Mouse (Mus musculus): Measurements from ENCODE around the gene Tnfrsf8.
"Not testable (repeated sequence)": the region's sequence is repeated elsewhere in the genome, so short reads cannot be mapped to it uniquely, and the experiment has no call there.

The Tnfrsf8 gene

DNA sequence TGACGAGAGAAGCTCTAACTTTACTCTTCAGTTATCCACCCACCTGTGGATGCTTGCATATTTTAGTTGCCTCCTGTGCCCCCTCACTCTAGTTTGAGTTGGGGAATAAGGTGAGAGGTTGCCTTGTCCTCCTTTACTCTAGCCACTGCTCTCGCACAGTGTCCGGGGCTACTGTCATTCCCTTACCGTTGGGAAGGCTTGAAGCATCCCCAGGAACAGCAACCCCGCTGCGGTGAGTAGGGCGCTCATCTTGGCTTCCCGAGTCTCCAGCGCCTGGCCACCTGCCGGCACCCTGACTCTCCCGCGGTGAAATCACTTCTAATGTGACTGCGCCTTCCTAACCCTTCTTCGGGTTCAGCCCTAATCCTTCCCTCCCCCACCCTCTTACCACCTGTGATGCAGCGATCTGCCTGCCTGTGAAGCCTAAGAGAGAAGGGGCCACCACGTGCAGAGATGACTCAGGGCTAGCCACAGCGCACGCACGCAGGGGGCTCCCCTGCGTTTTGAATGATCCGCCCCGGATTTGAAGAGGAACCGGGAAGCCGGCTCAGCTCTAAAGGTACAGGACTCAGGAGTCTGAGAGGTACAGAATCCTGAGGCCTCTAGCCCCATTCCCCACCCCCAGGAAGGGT is at the start of gene Tnfrsf8:
Gene Tnfrsf8 (minus strand): TSS at position 329 of the 632 bp plus-strand sequence.
- no peak for DNase-seq (ENCODE audit: low spot score)

DNA sequence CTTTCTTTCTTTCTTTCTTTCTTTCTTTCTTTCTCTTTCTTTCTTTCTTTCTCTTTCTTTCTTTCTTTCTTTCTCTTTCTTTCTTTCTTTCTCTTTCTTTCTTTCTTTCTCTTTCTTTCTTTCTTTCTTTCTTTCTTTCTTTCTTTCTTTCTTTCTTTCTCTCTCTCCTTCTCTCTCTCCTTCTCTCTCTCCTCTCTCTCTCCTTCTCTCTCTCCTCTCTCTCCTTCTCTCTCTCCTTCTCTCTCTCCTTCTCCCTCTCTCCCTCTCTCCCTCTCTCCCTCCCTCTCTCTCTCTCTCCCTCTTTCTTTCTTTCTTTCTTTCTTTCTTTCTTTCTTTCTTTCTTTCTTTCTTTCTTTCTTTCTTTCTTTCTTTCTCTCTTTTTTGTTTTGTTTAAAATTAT is 46.7 kb upstream of the Tnfrsf8 start:
- DNase-seq (ENCODE audit: low spot score) = not testable (repeated sequence)

DNA sequence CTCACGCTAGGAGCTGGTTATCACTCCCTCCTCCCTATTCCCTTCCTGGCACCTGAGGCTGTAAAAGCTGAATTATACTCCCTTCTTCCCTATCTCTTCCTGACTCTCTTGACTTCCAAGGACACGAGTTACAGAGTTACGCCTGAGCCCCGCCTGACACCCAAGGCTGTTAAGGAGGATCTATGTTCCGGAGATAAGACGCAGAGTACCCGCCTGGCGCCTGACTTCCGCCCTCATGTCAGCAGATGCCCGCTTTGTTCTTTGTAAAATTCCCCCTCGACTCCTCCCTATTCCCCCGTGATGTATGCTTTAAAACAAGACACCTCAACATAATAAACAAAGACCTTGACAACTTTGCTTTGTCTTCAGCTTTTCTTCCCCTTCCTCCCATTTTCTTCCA is 46.1 kb upstream of the Tnfrsf8 start:
- no peak for DNase-seq (ENCODE audit: low spot score)

DNA sequence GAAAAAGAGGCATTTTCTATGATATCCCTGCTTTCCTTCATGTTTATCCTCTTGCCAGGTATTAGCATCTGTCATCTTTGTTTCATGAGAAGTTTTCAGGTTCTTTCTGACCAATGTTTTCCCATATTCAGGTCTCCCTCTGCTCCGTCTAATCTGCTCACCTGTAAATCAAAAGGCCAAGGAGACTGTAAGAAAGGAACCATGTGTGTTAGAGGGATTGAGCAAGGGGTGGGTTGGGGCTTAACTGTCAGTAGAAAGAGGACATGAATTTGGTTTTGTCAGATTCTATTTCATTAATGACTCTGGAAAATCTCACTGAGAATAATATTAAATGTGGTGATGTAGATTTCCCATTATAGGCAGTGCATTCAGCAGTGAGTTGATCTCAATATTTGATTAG is 45.6 kb upstream of the Tnfrsf8 start:
- DNase-seq (ENCODE audit: low spot score) = no peak

DNA sequence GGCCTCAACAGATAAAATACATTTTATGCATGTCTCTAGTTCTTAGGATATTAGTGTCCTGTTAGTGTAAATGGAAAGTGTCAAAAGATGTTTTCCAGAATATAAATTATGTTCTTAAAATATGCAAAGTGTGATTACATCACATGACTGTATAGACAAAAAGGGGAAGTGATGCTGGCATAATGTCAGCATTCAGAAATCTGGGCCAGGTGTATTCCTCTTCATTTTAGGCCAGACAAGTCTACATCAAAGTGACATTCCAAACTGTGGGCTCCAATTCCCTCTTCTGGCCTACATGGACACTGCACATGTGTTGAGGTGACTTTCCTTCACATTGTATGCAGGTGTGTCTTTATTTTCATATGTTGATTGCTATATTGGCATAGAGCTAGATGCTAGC is 41.3 kb upstream of the Tnfrsf8 start:
- no peak for DNase-seq (ENCODE audit: low spot score)

DNA sequence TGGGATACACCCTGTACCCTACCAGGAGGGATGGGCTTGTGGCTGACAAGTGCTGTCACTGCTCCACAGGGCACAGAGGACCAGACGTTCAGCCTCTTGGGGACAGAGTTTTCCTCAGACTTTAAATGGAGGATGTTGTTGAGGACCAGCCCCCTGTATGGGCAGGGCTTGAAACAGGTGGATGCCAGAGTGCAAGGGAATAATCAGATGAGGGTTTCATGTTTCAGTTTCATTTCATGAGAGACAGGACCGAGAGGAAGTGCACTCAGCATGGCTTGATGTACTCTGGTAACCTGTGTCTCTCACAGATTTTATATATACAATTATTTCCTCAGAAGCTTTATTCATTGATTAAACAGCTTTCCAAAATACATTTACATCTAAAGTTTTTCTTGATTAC is 38.9 kb upstream of the Tnfrsf8 start:
- no peak for DNase-seq (ENCODE audit: low spot score)

DNA sequence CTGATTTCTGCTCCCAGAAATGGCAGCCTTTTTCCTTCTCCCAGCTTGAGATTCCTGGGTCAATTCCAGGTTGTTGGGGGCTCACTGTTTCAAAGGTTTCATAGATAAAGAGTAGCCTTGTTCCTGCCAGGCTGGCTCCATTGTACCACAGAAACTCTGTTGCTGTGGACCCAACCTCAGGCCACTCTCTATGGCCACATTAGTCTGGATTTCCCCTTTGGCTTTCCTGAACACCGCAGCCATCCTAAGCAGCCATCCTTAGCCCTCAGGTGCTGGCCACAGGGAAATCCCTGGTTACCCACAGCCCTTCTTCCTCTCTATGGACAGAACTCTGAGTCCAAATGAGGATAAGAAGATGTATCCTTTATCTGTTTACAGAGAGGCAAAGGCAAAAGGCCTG is 30.0 kb upstream of the Tnfrsf8 start:
- DNase-seq (ENCODE audit: low spot score) = no peak

DNA sequence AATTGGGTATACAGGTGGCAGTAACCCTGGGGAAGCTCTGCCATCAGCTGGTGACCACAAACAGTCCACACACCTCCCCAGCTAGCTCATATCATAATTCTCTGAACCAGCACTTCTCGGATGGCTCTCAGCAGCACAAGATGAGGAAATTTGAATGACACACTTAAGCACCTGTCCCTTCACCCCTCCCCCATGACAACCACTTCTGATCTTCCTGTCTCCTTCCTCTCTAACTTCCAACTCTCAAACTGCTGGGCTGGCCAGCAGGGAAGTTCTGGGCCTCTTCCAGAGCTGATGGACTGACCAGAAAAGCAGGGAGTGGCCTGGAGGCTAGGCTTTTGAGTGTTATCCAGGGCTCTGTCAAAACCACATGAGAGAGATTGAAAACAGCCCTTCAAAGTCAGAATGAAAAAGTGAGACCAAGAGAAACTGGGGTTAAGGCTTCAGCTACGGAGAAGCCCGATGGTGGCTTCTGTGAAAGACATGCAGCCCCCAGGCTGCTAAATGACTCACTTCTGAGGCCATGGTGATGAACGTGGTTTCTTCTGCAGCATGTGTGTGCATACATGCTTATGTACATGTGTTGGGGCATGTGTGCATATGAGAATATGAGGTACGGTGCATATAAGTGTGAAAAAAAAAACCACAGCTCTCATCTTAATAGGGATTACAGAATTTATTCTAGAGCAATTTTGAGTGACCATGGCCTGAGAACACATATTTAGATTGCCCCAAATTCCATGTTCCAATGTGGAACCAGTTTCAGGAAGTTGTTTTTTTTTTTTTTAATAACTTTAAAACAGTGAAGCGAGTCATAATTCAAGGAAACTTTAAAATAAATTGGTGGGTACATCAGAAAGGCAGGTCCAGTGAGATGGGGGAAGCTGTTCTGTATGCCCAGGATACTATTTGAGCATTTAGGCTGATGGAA is 27.2 kb upstream of the Tnfrsf8 start:
- DNase-seq (ENCODE audit: low spot score) = no peak

DNA sequence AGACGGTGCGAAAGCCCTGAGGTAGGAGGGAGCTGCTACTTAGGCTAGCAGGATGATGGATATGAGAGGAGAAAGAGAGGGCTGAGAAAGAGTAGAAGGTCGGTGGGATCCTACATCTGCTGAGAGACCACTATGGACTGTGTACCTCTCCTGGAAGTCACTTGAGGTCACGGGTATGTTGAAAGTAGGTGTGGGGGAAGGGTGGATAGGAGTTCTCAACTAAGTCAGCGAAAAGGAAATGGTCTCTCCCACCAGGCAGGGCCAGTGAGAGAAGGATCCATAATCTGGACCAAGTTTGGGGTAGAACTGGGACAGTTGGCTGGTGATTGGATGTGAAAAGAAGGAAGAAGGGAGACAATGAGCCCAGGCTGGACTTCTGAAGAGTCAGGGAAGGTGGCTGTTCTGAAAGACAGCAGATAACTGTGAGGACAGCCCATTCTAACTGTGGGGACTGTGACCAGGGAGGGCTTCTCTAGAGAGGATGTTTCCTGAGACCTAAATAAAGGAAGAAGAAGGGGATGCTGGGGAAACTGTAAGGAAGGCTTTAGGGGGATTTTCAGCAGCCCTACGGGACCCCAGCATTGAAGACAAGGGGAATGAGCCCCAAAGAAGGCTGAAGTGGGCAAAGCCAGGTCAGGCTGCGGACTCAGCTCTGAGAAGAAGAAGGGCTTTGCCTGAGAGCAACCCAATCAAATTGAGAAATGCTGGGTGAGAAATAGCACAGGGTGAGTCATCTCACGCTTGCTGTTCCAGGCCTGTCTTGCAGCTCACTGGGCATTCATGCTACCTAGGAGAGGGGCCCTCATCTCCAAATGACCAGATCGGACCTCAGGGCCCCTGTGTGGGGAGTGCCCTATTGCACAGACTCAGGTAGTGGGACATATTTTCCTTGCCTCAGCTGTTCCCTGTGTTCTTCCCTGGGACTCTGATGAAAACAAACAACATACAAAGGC is 23.2 kb upstream of the Tnfrsf8 start:
- no peak for DNase-seq (ENCODE audit: low spot score)

DNA sequence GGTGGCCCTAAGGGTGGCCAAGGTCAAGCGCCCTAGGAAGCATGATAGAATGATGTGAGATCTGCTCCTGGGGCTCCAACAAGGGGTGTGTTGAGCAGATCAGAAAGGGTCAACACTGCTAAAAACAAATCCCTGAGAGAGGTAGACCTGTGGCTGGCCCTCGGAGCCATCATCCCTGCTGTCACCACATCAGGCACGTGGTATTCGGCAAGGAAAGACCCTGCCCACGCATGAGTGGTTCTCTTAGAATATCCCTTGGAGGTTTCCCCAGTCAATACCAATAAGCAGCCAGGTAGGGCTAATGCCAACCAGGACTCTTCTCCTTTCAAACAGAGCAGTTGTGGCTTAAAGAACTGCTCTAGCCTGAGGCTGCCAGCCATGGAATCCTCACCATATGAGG is 21.6 kb upstream of the Tnfrsf8 start:
- DNase-seq (ENCODE audit: low spot score) = no peak

DNA sequence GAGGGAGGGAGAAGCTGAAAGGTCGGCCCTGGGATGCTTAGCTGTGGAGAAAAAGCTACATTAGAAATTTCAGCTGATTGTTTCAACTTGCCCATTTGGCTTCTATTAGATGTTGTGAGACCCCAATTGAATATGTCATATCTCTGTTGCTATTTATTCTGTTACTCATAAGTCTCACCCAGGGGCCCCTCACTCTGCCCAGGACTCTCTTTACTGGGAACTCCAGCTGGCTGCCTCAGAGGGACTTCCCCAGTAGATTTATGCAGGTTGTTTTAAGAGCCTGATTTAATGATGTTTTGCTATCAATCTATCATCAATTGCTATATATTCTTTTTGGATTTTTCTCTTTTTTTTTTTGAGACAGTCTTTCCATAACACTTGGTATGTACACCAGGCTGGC is 21.1 kb upstream of the Tnfrsf8 start:
- DNase-seq (ENCODE audit: low spot score) = no peak

DNA sequence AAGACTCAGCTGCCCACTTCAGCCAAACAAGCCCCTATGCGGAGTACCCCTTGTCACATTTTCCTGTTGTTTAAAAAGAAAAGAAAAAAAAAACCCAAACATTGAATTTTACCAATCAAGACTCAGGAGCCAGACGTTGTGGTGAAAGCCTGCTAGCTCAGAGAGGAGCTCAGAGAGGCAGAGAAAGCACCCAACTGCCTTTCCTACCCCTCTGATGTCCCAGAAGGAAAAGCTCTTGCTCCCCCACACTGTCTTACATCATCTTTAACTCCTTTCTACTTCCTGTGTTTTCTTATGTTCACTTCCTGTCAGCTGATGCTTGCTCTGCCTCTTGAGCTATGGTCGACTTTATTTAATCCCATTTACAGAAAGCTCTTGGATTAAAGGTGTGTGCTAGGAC is 8.7 kb upstream of the Tnfrsf8 start:
- no peak for DNase-seq (ENCODE audit: low spot score)

DNA sequence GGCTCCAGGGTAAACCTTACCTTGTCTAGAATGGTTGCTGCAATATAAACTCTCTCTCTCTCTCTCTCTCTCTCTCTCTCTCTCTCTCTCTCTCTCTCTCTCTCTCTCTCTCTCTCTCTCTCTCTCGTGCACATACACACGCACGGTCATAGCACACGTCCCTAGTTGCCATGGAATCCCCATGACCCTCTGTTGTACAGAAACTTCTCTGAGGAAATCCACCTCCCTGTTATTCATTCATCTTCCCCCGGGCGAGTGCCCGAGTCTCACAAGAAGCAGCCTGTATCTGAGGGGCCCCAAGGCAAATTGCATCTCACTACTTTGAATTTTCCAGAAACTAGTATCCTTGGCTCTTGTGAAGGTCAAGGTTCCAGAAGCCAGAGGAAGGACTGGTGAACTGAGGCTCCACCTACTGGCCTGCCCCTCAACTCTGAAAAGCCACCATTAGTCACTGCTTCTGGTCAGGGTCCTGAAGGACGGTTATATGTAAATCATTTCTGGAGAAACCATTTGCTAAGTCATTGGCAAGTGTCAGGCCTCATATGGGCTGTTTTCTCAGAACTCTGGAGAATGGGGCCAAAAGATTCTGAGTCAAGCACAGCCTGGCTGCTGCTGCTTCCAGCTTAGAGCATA is 8.1 kb upstream of the Tnfrsf8 start:
- DNase-seq (ENCODE audit: low spot score) = no peak

DNA sequence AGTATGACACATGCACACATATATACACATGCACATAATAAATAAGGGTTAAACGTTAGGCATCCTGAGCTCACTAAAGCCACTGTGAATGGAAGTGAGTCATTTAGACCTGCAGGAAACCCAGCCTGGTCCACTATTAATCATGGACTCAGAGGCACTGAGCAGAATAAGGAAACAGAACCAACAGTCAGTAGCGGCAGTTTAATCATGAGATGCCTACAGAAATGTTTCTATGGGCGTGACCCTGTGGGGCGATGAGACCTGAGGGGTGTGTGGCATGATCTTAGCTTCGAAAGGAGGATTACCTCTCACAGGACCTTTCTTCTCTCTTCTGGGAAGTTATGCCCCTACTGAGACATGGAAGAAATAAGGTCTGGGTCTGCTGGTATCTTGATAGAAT is 7.2 kb upstream of the Tnfrsf8 start:
- no peak for DNase-seq (ENCODE audit: low spot score)

DNA sequence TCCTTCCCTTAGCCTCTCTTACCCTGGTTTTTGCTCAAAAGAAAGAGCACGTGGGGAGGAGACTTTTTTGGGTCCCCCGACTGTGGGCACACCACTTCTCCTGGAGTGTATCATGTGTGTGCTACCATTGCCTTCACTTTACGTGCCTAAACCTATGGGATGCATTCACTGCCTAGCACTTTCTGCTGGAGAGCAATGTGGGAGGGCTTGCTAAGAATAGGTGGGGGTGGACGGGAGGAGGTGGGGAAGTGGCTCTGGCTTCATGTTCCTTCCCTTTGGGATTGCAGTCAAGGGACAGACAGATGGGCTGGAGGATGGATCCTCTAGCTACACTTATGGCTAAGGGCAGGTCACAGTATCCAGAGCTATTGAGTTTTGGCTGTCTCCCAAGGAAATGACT is 5.7 kb upstream of the Tnfrsf8 start:
- DNase-seq (ENCODE audit: low spot score) = no peak

DNA sequence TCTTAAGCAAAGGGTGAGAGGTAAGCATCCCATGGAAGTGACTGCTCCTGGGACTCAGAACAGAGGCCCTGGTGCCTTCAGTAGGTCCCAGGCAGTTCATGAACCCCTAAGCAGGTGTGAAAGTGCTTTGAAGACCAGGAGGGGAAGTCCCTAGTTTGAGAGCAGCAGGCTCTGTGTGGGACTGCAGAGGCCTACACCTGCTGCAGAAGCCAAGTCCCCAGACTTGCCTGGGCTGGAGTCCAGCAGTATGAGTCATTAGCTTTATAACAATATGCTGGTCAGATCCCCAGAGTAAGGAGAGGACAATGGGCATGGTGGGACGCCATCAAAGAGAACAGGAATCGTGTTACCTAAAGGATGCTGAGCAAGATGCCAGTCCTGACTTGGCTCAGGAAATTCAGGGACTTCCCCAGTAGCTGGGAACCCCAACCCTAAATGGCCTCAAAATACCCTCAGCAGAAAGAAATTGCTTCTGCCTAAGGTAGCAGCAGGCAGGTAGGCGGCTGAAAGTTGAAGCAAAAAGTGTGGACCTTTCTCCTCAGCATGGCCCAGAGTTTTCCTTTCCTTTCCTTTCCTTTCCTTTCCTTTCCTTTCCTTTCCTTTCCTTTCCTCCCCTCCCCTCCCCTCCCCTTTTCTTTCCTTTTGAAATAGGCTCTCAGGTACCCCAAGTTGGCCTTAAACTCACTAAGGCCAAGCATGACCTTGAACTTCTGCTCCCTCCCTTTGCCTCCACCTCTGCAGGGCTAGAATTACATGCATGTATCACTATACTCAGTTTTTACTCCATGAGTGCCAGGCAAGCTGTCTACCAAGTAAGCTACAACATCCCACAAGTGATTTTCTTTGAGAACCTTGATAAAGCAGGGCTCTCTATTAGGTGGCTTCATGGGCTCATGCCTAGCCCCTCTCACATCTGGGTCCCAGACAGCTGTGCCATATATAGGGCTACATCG is 4.6 kb upstream of the Tnfrsf8 start:
- DNase-seq (ENCODE audit: low spot score) = no peak

DNA sequence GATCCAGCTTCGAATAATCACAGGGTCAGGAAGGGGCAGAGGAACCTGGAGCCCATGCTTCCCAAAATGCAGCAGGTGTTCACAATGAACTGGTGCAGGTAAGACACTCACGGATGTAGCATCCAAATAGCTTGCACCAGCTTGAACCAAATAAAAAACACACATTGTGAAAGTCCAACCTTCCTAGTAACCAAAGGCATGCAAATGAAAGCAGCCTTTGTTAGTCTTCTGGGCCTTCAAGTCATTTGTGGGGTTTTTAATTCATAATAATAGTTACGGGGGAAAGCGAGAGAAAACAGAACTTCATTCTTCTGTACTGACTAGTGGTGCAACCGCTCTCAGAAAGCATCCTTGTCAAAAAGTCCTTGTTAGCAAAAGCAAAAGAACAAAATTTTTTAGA is 1.7 kb upstream of the Tnfrsf8 start:
- no peak for DNase-seq (ENCODE audit: low spot score)

DNA sequence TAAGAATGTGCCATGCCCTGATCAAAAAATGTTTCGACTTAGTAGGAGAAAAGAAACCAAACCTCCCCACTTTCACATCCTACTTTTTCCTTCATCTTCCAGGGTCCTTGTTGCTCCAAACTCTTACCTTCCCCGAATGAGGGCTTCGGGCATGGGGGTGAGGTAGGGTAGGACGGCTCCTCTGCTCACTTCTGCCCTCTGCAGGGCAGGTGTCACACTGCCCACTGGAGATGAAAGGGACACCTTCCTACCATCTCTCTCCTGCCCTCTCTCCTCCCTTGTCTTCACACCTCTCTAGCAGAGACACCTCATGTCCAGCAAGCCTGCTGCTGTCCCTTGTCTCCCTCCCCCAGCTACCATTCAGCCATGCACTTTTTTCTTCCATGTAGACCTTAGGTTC is 998 bp downstream of the Tnfrsf8 start:
- no peak for DNase-seq (ENCODE audit: low spot score)

DNA sequence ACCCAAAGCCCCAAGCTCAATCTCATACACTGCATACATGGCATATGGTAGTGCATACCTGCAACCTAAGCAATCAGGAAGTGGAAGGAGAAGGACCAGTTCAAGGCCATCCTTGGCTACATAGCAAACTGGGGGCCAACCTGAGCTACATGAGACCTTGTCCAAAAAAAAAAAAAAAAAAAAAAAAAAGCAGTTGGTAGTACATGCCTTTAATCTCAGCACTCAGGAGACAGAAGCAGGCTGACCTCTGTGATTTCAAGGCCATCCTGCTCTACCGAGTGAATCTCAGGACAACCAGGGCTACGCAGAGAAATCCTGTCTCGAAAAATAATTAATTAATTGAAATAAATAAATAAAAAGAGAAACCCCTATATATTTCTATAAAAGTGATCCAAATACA is 1.7 kb downstream of the Tnfrsf8 start:
- no peak for DNase-seq (ENCODE audit: low spot score)

DNA sequence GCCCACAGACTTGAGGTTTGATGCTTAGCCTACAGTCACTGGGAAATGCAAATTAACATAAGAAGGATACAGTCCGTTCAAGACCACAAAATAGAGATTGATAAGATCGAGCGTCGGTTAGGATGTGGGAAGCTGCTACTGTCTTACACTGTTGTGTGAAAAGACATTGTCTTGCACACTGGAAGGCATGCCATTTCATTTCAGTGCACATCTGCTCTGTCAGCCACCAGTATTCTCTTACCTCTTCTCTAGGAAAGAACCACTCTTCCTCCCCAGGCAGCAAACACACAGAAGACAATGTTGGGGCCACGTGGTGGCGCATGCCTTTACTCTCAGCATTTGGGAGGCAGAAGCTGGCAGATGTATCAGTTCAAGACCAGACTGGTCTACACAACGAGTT is 2.4 kb downstream of the Tnfrsf8 start:
- DNase-seq (ENCODE audit: low spot score) = no peak

DNA sequence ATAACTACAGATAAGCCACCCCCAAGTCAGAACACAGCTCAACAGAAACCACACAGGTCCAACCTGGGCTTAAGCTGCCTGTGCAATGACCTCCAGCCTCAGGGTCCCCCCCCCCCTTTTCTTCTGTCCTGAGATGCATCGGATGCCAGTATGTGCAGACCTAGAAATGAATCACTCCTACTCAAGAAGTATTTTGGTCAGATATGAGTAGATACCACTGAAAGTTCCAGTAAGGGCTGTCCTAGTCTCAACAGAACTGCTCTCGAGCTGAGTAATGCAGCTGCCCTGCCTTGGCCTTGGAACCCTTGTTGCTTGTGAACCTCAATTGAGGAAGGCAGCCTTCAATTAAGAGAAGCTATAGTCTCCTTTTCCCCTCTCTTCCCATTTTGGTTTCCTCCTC is 4.1 kb downstream of the Tnfrsf8 start:
- DNase-seq (ENCODE audit: low spot score) = no peak

Measured in spleen, adult 12 weeks (tissue).